Mouse (Mus musculus) retina, embryonic 14.5 days (tissue): ENCODE measurements around the gene Nfatc2.

Experiments used
- DNase-seq: peaks from one replicate; pipeline ENCODE4 v3.0.0-alpha.2; 2015; ENCODE audit warnings: low spot score

Nfatc2 gene

DNA sequence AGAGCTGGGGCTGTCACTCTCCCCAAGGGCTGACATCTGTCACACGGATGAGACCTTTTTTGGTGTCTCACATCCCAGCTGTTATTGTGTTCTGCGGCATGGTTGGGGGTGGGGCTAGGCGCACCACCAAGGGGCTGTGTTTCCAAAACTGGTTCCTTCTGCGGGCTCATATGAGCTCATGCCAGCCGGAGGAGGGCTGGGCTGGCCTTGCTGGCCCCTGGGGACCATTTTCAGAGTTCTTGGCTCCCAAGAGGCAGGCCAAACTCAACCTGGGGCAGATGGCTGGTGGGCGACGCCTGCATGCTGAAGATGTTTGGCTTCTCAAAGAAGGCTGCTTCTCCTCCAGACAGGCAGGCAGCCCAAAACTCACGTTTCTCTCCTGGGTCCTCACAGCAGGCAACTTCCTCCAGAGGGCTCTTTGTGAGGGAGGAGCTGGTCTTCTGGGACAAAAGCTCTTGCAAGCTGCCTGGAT is 162.4 kb downstream of the Nfatc2 start:
- DNase-seq, result no peak

DNA sequence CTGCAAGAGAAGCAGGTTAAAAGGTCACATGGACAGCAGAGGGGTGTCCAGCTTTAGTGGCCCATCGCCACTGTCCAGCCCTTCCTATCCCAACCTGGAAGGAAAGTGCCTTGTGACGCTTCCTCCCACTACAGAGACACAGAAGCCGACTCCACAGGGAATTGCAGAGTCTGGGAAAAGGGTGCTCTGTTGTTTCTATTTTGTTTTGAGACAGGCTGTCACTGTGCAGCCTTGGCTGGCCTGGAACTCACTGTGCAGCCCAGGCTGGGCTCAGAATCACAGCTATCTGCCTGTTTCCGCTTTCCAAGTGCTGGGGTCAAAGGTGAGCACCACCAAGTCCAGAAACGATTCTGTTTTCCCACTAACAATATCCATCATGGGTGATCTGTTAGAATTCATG is 167.3 kb downstream of the Nfatc2 start:
- DNase-seq, result no peak

DNA sequence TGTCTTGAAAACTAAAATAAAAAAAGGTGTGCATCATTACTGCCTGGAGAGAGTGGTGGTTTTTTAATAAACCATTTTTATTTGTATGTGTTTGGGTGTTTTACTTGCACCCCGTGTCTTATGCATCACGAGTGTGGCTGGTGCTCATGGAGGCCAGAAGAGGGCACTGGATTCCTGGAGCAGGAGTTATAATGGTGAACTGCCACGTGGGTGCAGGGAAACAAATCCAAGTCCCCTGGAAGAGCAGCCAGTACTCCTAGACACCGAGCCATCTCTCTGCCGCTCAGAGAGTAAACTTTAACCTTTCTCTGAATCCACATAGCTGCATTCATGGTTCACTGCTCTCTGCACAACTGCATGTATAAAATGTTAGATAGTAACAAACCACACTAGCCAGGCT is 168.1 kb downstream of the Nfatc2 start:
- no peak for DNase-seq

DNA sequence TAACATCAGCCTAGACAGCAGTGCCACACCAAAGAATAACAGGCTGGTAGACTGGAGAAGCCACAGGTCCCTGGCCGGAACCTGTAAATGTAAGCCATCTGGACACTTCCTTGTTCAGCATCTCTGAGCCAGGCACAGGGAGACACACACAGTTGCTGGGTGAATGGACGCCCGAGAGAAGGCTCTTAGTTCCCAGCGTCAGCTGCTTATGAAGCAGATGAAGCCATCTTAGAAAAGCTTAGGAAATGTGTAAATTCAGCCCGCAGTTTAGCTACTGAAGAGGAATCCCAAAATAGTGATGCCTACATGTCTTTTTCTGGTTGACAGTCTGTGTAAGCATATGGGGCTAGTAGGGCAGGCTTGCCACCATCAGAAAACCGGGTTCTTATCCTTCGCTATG is 169.1 kb downstream of the Nfatc2 start:
- DNase-seq, result no peak

DNA sequence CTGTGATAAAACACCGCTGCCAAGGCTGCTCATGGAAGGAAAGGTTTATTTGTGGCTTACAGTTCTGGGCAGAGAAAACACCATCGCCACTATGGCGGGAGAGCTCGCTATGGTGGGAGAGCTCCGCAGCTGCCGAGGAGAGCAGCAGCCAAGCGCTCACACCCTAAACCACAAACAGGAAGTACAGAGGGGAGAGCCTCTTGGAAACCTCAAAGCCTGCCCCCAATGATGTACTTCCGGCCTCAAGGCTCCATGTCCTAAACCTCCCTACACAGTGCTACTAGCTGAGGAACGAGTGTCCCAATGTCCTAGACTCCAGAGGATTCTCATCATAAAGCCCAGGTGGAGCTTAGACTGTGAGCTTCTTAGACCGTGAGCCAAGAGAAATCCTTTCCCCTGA is 171.9 kb downstream of the Nfatc2 start:
- DNase-seq, result no peak

DNA sequence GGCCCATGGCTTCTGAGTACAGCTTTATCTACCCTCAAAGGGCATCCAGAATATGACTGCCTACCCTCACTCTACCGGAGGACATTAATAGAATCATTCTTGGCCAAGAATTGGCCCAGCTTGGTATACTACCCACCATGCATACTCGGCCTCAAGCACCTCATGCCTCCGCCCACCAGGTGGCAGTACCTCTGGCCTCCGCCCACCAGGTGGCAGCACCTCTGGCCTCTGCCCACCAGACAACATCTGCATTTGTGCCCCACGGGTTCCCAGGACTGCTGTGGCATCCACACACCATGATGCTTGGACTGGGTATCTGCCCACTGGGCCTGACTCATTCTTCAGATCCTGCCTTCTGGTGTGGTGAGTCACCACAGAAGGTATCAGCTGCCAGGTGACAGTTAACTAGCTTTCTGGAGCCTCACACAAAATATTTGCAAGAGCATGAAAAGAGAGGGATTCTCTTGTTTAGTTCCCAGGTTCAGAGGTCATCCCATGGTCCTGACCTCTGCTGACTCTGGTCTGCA is 173.0 kb downstream of the Nfatc2 start:
- no peak for DNase-seq
